9 mouse cellular contexts compared by ENCODE assay signal in the genomic region with DNA sequence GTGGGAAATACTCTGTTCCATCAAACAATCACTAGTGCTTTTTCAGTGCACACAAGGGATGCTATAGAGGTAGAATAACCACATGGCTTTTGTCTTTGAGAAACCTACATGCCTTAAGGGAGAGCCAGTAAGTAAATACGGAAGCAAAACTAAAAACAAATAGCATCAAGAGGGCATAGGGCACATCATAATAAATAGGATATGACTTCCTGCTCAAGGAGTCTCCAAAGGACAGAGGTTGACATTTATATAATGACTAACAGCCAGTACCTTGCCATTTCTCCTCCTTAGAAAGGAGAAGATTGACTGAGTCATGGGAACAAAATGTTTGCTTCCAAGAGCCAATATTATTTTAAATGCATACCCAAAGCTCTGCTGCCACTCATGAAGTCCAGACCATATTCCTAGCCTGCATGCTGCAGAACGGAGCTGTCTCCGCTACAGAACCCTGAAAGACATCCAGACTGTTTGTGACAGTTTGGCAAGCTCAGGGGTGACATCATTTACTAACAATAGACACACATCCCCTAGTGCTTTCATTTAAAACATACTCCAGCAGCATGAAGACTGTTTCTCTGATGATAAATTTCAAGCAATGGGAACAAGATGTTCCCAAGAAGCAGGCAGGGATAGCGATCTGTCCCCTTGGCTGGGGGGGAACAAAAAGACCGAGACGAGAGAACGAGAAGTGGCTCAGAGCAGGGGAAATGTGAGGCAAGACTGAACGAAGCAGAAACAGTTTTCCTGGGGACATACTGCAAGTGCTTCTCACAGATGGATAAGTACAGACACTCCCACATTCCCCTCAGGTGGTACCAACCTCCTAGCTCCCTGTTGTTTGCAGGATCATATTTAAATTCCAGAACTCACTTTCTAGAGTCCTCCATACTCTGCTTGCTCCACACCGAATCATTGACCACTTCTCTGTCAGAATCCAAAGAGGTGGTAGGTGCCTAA. TPM values are rescaled to one million over a fixed set of nuclear protein-coding genes. Genes with fewer than 3 reads are reported as not detected.
A peak's percentile ranks its signal among the peaks of the same experiment; 100 is the strongest.
DNase-seq lines count a peak whose midpoint lies in the region; ATAC-seq and TF ChIP-seq lines count a peak whose summit lies in the region.
"Had no signal": no experiment of that assay in that cellular context is flagged by ENCODE, and none has a peak within 500 bp of the region (broad histone marks: within the 10 kb centered on the region; RNA-seq: fewer than 3 reads in every experiment).

No protein-coding gene starts in this region.

- H3K27ac ChIP-seq in liver, postnatal 0 days (ENCODE audit: low read depth) = no peak overlapping the region
- H3K27ac ChIP-seq in liver, embryonic 12.5 days = no peak overlapping the region
- peak overlapping the region; percentile 46; the same call in 1 of the 2 replicates for H3K27ac ChIP-seq in stomach, embryonic 16.5 days (ENCODE audit: low read length)
- no peak overlapping the region for H3K27ac ChIP-seq in midbrain, embryonic 14.5 days (replicated peaks; ENCODE audit: low read depth, low read length)
- H3K27ac ChIP-seq: limb, embryonic 12.5 days had no signal

- no peak for TF ChIP-seq CTCF in liver, postnatal 0 days (IDR thresholded peaks at IDR 0.05; ENCODE audit: low read depth)

- no peaks in the 10 kb centered on the region for H3K4me1 ChIP-seq in liver, postnatal 0 days (ENCODE audit: insufficient read depth)
- no peaks in the 10 kb centered on the region for H3K4me1 ChIP-seq in liver, embryonic 12.5 days
- no peaks in the 10 kb centered on the region for H3K4me1 ChIP-seq in stomach, embryonic 16.5 days (ENCODE audit: control insufficient read depth, insufficient read depth, low read length)
- no peaks in the 10 kb centered on the region for H3K4me1 ChIP-seq in midbrain, embryonic 14.5 days (ENCODE audit: control insufficient read depth, insufficient read depth, low read length)
- H3K4me1 ChIP-seq: limb, embryonic 12.5 days had no signal

- TF ChIP-seq EP300 in liver, postnatal 0 days (IDR thresholded peaks at IDR 0.05; ENCODE audit: low read depth) = 0 out of 2 replicates have a peak, but pooled peaks have one; percentile 38

- no peaks in the 10 kb centered on the region for H3K27me3 ChIP-seq in liver, postnatal 0 days (ENCODE audit: insufficient read depth, low read length)
- no peaks in the 10 kb centered on the region for H3K27me3 ChIP-seq in liver, embryonic 12.5 days (replicated peaks)
- H3K27me3 ChIP-seq in stomach, embryonic 16.5 days (ENCODE audit: control insufficient read depth, insufficient read depth, low read length) = no peaks in the 10 kb centered on the region; the same call in 1 of the 2 replicates
- H3K27me3 ChIP-seq in midbrain, embryonic 14.5 days (ENCODE audit: control insufficient read depth, insufficient read depth, low read length) = no peaks in the 10 kb centered on the region

- intact Hi-C loops in heart, postnatal 14 days (cut with DNase I) = loop anchor here (5.0 kb wide), 1 partner anchor 38 kb away; no protein-coding TSS in a partner anchor

- no peaks in the 10 kb centered on the region for H3K9me3 ChIP-seq in liver, postnatal 0 days (ENCODE audit: low read length)
- no peaks in the 10 kb centered on the region for H3K9me3 ChIP-seq in liver, embryonic 12.5 days (replicated peaks)
- no peaks in the 10 kb centered on the region for H3K9me3 ChIP-seq in stomach, embryonic 16.5 days (replicated peaks; ENCODE audit: control insufficient read depth, low read length)
- H3K9me3 ChIP-seq in midbrain, embryonic 14.5 days (ENCODE audit: control insufficient read depth, low read length) = no peaks in the 10 kb centered on the region
- H3K9me3 ChIP-seq: limb, embryonic 12.5 days had no signal

- no peak overlapping the region for H3K4me3 ChIP-seq in liver, postnatal 0 days (ENCODE audit: low read depth, low read length)
- H3K4me3 ChIP-seq in liver, embryonic 12.5 days = no peak overlapping the region
- H3K4me3 ChIP-seq in stomach, embryonic 16.5 days (replicated peaks; ENCODE audit: low read length) = no peak overlapping the region
- H3K4me3 ChIP-seq in midbrain, embryonic 14.5 days (replicated peaks; ENCODE audit: low read depth, low read length) = no peak overlapping the region
- H3K4me3 ChIP-seq: limb, embryonic 12.5 days had no signal

- no peaks in the 10 kb centered on the region for H3K36me3 ChIP-seq in liver, postnatal 0 days (replicated peaks; ENCODE audit: insufficient read depth, low read length)
- no peaks in the 10 kb centered on the region for H3K36me3 ChIP-seq in liver, embryonic 12.5 days
- H3K36me3 ChIP-seq in stomach, embryonic 16.5 days (ENCODE audit: control insufficient read depth, insufficient read depth, low read length) = no peaks in the 10 kb centered on the region
- no peaks in the 10 kb centered on the region for H3K36me3 ChIP-seq in midbrain, embryonic 14.5 days (ENCODE audit: control insufficient read depth, insufficient read depth, low read length)
- H3K36me3 ChIP-seq: limb, embryonic 12.5 days had no signal

- no peak overlapping the region for H3K9ac ChIP-seq in liver, postnatal 0 days (replicated peaks)
- no peak overlapping the region for H3K9ac ChIP-seq in liver, embryonic 12.5 days
- H3K9ac ChIP-seq in stomach, embryonic 16.5 days (ENCODE audit: low read length) = no peak overlapping the region
- H3K9ac ChIP-seq in midbrain, embryonic 14.5 days (replicated peaks; ENCODE audit: low read length) = no peak overlapping the region
- H3K9ac ChIP-seq: limb, embryonic 12.5 days had no signal

- WGBS in liver, postnatal 0 days (ENCODE audit: insufficient replicate concordance) = 45% methylated on average over 9 of the region's 9 CpGs
- 53% methylated on average over 9 of the region's 9 CpGs for WGBS in liver, embryonic 12.5 days (ENCODE audit: insufficient replicate concordance)
- 57% methylated on average over 9 of the region's 9 CpGs for WGBS in stomach, embryonic 16.5 days
- WGBS in midbrain, embryonic 14.5 days = 76% methylated on average over 9 of the region's 9 CpGs

- ATAC-seq in liver, postnatal 0 days = 0 out of 2 replicates have a peak, but pooled peaks have one; percentile 35
- ATAC-seq in liver, embryonic 12.5 days = no peak
- ATAC-seq in stomach, embryonic 16.5 days (ENCODE audit: insufficient read depth, low FRiP score) = peak; percentile 50; the same call in 1 of the 2 replicates
- ATAC-seq in midbrain, embryonic 14.5 days (ENCODE audit: low FRiP score, low TSS enrichment) = no peak

- DNase-seq in liver, postnatal 0 days = no peak
- peak; percentile 71 to 77 for DNase-seq in cerebellum, postnatal 10 days
- DNase-seq in heart, postnatal 14 days = peak; percentile 56 to 71
- DNase-seq in left cerebral cortex, adult 8-10 months (ENCODE audit: low spot score in 2 of 2) = peak; percentile 25 to 45
- DNase-seq in liver = no peak
- DNase-seq in midbrain, embryonic 14.5 days = no peak

- H3K4me2 ChIP-seq in liver, postnatal 0 days (ENCODE audit: low read depth, low read length) = no peak overlapping the region
- no peak overlapping the region for H3K4me2 ChIP-seq in liver, embryonic 12.5 days
- no peak overlapping the region for H3K4me2 ChIP-seq in stomach, embryonic 16.5 days (ENCODE audit: low read depth, low read length)
- no peak overlapping the region for H3K4me2 ChIP-seq in midbrain, embryonic 14.5 days (ENCODE audit: low read length)
- H3K4me2 ChIP-seq: limb, embryonic 12.5 days had no signal

RNA-seq across cellular contexts. Expression of a gene that starts 3.5 kb away (rescaled TPM):
- 0.02 TPM in 1 of 2 replicates, not detected in the other for polyA plus RNA-seq in liver, postnatal 0 days (2015; fragmentation: Nextera tagmentation; extraction: Ambion mirVana)
- not detected in 2 replicates for polyA plus RNA-seq in liver, embryonic 12.5 days (2016; fragmentation: Nextera tagmentation; extraction: Ambion mirVana)
- total RNA-seq in heart, postnatal 14 days (2021) = under 1 TPM; 0.12 to 0.22 TPM
- total RNA-seq in left cerebral cortex, adult 8-10 months (2022) = under 1 TPM; 0.19 to 0.62 (median 0.42) TPM
- 0.06 TPM in 2 replicates for polyA plus RNA-seq in stomach, embryonic 16.5 days (2015; fragmentation: Nextera tagmentation; extraction: Ambion mirVana)
- 0.12 and 0.15 TPM in 2 replicates for polyA plus RNA-seq in midbrain, embryonic 14.5 days (2014; fragmentation: Nextera tagmentation; extraction: Ambion mirVana)

Comparison
In these comparisons a context has a peak if more than half of its experiments do, and no peak if none do; other contexts are left out.
1. ATAC-seq: peak in liver, postnatal 0 days (single experiment) and stomach, embryonic 16.5 days (single experiment); none in liver, embryonic 12.5 days (single experiment) and midbrain, embryonic 14.5 days (single experiment).
2. DNase-seq: peak in cerebellum, postnatal 10 days (2 of 2), heart, postnatal 14 days (2 of 2) and left cerebral cortex, adult 8-10 months (2 of 2); none in liver, postnatal 0 days (single experiment), liver (single experiment) and midbrain, embryonic 14.5 days (single experiment).